Mouse (Mus musculus) layer of hippocampus, adult 9-10 months (tissue): ENCODE measurements at regions not wholly inside any gene's neighbourhood (a gene's known extent, or its start where the extent isn't known, plus 50 kb on each side); places are given as distances from the start of the nearest gene placed in this dataset.
A peak's percentile ranks its signal among the peaks of the same experiment; 100 is the strongest.

ENCODE experiments used
- DNase-seq: peaks from one replicate; pipeline ENCODE4 v3.0.0; 2022; ENCODE audit warnings: low spot score

DNA sequence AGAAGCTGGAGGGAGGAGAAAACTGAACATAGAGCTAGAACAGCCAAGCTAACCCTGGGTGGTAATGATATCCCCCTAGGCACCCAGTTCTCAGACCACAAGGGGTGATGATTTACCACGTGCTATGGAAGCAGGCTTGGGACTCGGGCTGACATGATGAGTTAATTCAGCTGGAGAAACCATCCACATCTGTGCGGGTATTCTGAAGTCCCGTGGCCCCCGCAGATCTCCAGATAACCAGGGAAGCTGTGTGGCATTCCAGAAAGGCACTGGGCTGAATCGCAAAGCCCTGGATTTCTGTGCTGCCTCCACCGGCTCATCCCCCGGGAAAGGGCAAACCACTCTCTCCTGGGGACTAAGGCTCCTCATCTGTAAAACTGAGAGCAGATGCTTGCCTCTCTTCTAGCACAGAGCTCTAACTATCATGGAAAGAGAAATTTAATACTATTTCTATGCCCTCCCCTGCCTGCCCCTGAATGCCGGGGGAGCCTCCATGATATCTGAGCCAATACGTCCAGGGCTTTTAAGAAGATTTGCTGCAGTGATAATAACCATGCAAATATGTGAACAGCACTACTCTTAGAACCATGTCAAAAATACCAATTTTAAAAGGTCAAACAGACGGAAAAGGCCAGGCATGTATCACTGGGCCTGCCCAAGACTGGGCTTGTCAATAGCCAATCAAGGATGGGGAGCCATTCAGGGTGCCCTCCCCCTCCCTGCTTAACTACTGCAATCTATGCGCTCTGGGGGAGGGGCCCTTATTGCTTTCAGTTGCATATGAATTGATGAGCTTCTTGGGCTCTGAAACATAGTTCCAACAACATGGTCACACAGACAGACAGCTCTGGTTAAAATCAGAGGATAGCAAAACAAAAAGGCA lies 255.5 kb downstream of the Sox4 start:
- no peak for DNase-seq

DNA sequence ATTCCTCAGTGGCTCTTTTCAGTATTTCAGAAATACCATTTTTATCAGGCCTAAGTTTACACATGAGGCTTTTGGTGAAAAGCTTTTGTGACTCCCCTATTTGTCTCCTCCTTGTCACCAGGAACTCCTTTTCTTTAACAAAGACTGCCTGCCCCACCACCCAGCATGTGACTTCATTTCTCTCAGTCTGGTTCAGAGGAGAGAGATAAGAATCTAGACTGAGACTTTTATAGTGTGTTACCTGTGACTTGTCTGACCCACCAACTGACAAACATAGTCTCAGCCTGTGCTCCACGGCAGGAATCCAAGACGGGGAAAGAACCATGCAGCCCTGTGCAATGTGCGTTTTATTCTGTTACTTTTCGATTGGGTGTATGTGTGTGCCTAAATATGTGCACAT lies 260.4 kb downstream of the Sox4 start:
- DNase-seq, result no peak

DNA sequence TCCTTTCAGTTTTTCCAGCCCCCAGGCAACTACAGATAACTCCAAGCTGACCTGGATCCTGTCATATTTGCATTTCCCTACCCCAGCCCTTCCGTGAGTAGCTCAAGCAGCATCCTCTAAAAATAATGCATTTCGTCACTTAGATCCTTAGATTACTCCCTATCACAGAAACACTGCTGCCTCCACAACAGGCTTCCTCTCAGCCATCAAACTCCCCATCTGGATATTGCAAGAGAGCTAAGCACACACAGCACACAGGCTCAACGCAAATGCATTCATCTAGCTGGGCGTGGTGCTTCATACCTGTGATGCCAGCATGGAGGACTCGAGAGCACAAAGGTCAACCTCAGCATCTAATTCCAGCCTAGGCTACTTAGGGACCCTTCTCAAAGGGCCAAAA lies 260.9 kb downstream of the Sox4 start:
- no peak for DNase-seq

DNA sequence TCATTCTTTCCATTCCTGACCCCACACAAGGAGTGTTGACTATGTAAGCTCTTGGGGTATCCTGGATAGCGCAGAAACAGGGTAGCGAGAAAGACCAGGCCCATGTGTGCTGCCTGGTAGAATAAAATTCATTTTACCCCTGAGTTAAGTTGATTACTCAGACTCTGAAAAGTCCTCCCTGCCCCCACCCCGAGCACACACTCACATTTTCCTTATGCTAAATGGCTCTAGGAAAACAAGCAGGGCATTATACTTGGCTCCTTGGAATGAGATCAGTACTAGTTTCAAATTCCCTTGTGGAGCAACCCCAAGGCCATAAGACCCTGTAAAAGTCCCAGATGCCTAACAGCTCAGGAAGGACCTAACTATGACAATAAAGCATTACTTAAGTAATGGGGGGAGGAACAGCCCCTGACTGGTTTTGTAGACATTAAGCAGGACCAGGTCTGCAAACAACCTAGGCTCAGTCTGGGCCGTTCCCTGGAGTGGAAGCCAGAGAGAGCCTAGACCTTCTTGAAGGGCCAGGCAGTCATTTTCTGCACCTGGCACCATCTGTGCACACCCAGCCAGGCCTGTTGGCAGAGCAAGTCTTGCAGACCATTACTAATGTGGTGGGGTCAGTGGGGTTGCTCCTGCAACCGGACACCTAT lies 262.9 kb downstream of the Sox4 start:
- DNase-seq, result no peak

DNA sequence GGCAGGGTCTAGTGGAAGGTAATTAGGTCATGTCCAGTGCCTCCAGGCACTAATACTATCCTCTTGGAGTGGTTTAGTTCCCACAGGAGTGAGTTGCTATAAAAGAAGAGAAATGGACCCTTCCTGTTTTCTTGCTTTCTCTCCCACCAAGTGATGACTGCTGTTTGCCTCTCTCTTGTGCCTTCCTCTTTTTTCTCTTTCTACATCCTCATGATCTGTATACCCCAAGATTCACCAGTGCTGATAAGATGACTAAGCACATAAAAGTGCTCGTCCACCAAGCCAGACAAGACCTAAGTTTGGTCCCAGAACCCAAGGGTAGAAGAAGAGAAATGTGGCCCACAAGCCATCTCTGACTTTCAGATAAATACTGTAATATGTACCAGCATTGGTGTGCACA lies 265.7 kb downstream of the Sox4 start:
- no peak for DNase-seq

DNA sequence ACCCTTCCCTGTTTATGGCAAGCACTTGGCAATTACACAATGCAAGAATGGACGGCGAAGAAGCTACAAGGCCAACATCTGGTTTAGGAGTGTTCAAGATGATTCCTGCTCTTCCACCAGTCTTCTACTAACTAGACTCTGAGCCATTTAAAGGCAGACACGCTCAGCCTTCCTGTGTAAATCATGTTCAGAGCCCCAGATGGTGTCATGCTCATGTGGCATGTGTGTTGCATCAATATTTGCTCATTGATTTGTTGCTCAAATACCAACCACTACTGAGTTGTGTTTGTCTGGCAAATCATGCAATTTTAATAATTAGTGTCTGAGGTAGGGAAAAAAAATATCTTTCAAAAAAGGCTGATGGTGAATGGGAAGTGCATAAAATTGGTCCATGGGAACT lies 269.2 kb downstream of the Sox4 start:
- DNase-seq, result no peak

DNA sequence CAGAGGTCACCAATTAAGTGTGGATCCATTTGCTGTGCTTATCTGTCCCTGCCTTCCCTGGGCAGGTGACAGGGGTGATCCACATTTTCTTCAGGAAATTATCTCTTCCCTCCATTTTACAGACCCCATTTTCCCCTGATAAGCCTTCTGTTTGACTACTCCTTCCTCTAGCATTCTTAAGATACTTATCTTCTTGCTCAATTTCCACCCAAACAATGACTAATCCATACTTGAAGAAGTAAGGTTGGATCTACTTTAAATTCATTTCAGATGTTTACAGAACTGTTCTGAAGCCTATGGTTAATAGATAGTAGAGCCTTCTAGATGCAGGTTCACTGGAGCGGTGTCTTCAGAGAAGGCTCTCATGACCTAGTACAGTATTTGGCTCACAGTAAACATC lies 273.2 kb downstream of the Sox4 start:
- no peak for DNase-seq

DNA sequence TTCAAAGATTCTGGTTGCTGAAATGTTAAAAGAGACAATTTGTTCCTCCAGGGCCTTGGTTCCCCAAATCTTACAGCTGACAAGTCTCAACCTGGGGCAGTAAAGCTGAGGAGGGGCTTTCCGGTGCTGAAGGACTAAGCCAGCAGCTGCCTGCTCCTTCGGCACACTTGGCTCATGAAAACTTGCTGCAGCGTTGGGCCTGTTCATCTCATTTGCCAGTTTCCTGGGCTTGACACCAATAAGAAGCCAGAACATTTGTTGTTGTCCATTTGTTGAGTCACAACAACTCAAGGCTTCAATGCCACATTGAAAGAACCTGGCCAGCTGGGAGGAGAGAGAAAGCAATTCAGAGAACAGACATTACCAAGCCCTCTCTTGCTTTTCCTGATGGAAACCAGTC lies 279.9 kb downstream of the Sox4 start:
- no peak for DNase-seq

DNA sequence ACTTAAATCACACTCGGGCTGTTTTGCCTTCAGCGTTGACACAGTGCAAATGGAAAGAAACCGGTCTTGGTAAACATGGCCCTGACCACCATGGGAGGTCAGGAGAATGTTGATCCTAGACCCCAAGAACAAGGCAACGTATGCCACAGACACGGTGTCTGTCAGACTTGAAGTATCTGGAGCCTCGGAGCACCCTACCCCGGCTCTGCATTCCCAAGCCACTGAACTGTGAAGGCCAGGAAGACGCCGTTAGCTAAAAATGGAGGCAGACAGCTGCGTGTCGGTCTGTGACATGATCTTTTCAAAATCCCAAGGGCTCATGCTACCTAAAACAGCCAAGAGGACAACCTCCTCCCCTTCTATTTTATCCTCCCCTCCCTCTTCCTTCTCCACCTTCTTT lies 282.0 kb downstream of the Sox4 start:
- no peak for DNase-seq

DNA sequence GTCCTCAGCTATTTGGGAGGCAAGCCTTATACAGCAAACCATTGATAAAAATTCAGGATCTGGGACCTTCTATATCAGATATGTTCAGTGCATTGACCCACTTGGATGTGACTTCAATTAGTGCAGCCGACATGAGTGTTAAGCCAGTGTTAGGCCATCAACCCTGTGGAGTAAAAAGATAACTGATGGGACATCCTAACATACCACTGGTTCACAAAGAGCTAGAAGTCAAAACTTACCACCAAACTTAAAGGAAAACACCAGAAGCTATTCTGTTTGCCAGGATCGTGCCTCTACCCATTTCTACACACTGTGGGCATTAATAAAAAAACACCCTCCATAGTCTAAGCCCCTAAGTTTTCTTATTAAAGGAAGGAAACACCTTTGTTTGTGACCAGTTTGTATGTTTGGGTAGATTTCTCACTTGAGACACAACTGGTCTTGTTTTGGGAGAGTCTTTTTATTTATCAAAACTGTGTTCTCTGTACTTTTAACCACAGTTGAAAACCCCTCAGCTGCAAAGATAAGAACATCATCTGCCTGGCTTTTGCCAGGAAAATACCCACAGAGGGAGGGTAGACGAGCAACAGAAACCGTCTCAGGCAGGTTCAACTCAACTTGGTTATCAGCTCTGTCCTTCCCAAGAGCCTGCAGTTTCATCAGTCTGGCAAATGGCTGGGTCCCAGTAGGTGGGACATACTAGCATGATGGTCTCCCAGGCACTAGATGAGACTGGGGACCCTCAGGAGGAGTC lies 283.5 kb downstream of the Sox4 start:
- no peak for DNase-seq

DNA sequence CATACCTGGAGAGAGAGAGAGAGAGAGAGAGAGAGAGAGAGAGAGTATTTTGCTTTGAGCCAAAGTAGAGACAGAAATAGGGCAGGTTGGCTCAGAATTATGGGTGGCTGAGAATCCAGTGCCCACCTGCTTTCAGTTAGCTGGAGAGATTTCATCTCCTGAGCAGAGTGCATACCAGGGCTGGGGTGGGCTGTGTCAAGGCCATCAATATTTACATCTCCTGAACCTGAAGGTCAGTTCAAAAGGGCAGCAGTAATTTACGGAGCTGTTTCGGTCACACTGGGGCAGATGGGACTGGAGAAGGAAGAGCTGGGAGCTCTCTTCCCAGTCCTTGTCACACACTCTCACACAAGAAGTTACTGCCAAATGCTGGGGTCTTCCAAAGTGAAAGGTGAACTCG lies 286.7 kb downstream of the Sox4 start:
- no peak for DNase-seq

DNA sequence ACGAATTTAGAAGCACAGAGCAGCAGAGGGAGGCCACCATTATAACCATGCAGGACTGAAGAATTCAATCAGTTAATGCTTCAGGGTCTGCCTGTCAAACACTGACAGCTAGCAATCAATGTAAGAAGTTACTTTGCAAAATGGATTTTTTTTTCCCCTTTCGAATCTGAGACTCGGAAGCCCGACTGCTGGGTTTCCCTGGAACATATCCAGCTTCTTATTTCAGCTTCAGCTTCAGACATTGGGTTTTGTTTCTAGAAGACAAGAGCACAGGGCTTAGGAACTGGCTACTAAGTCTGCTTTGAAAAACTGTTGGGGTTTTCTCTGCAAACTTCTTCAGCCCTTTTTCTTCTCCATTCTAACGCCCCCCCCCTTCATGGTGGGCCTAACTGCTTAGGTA lies 288.4 kb downstream of the Sox4 start:
- no peak for DNase-seq

DNA sequence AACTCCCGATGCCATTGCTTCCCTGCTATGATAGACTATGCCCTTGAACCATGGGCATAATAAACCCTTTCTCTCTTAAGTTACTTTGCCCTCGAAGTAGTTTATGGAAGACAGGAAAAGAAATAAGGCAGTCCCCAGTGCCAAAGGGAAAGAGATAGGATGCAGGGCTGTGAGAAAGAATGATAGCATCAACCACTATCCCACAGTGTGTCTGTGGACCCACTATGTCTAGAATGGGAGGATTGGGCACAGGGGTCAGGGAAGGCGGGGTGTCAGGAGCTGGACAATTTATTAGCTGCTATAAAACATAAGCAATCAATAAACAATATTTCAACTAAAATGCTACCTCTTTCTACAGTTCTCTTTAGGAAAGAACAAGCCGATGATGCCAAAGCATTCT lies 288.8 kb downstream of the Sox4 start:
- no peak for DNase-seq

DNA sequence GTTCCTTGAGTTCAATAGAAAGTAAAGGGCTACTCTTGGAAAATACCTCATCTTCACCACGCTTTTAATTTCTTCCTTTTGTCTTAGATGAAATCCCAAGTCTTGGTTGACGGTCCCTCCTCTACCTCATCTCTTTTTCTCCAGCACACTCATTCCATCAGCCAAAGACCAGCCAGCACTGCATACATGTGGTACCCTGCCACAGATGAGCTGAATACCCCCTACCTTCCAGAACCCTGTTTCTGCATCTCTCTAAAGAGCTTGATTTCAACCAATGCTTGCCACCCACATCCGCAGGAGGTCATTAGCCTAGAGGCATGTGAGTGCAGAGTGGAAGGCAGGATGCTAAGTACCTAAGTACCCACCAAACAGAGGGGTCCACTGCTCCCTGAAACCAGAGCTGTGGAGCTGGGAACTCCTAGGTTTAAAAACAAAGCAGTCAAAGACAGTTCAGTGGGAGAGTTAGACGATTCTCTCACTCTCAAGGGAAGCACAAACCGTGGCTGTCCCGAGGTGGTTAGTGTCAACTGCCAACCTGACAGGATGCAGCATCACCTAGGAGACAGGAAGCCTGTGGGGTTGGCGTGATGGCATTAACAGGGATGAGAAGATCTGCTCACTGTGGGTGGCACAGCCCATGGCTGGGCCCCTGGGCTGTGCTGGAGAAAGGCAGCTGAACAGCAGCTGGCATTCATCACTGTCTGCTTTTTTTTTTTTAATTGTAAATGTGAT lies 289.4 kb downstream of the Sox4 start:
- no peak for DNase-seq

DNA sequence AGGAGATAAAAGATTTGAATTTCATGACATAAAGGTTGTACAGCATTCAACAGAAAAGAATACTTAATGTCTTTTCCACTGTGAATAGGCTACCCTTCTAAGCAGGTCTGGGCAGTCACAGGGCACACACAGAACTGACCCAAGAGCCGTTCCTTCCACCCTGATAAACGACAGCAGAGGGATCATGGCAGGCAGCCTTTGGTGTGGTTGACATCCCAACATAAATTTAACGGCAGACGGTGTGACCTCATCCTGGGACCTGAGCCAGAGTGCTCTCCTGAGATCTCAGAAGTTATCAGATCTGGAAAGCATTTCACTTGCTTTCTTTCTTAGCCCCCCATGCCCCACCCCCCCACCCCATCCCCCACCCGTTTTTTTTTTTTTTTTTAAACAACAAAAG lies 290.1 kb downstream of the Sox4 start:
- DNase-seq, result no peak

DNA sequence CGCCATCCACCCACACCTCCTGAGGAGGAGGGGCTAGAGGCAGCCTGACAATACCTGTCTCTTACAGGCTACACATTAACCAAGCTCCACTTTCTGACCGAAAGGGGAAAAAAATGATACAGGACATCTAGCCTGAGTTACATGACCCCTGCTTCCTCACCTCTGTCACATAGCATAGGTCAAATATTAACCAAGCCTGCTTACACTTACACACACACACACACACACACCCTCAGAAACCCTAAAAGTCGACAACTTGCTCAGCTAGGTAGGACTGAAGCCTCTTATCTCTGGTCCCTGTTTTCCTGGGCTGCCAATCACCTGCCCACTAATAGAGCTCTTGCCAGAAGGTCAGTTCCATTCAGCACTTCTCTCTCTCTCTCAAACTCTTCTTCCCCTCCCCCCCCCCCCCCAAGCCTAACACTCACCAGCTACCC lies 291.2 kb downstream of the Sox4 start:
- no peak for DNase-seq

DNA sequence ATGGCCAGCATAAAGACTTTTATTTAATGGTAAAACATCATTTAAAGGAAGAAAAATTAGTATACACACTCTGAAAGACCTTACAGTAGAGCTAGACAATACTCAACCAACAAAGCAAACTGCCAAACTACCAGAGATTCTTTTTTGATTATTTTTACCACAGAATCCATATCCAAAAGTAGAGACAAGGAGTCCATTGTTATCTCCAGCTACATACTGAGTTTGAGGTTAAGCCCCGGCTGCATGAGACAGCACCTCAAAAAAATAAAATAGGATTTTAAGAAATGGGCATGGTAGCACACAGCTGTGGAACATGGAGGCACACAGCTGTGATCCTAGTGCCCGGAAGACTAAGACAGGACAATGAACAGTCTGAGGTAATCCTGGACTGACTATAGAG lies 293.4 kb downstream of the Sox4 start:
- DNase-seq, result no peak

DNA sequence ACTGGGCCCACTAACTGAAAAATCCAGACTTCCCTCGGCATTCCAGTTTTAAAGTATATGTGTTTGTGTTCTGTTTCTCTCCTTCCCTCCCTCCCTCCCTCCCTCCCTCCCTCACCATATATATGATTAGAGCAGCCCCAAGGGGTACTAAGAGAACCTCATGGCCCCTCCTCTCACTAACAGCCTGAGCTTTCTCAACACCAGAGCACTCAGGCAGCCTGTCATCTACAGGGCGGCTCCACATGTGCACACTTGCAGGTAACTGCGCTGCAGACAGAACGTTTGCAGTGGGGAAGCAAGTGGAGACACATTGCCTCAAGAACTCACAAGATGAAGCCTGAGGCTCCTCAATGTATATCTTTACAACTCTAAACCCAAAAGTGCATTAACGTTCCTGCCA lies 294.9 kb downstream of the Sox4 start:
- DNase-seq, result no peak

DNA sequence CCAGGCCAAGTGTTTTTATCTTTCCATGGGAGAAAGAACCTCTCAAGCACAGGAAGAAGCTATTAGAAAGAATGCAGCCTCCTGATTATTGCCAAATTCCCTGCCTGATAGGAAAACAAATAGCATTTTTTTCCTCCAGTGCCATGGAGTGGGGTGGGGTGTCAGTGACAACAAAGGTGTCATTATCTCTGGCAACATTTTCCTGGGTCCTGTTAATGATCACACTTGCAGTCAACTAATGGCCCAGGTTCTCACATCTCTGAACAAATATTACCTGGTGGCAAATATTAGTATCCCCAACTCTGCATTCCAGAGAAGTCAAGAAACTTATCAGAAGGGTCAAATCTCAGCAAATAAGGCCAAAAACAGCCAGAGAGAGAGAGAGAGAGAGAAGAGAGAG lies 298.6 kb downstream of the Sox4 start:
- no peak for DNase-seq

DNA sequence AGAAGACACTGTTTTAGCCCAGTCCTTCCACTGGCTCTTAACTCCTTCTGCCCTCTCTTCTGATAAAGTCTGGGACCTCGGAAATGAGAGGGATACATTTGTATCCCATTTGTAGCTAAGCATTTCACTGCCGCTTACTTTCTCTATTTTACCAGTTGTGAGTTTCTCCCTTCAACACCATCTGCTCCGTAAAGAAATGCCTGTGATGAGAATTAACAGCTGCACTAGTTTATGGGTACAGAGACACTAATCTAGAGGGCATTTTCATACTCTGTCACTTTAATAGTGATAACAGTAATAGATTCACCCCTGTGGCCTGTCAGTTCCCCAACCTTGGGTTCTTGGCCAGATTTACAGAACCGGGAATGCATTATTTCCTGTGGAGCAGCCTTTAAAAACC lies 300.2 kb downstream of the Sox4 start:
- DNase-seq, result no peak

DNA sequence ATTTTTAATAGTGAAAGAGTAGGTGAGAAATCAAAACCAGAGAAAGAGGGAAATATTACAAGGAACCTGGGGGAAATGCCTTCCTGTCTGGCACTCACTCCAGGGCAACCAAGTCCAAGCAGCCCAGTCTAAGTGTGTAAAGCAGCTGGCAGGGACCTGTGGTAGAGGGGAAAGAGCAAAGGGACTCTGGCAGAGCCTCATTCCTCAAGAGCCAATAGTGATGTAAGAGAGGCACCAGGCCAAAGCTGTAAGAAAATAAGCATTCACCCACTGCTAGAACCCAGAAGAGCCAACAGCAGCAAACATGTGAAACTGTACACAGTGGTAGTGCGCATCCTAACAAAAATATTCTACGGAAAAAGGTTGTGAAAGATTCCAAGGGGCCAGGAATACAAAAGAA lies 301.7 kb downstream of the Sox4 start:
- DNase-seq, result peak; percentile 6

DNA sequence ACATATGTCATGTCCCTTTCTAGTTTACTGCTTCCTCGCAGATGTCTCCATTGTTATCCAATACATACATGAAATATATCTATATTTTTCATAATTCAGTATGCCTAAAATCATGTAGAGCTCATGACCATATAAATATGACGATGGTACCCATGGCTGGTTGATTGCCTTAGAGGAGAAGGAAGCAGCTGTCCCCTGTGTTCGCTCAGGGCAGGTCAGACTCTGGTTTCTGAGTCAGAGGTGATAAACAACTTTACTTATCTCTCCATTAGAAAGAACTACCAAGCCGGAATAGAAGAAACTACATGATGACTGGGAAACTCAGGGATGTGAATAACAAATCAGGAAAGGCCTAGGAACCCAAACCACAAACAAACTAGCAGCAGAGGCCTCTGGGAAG lies 307.6 kb downstream of the Sox4 start:
- DNase-seq, result no peak
